Mouse (Mus musculus): ENCODE measurements around the gene Rragd. TPM values are rescaled to one million over a fixed set of nuclear protein-coding genes. Genes with fewer than 3 reads are reported as not detected.
"Not testable (repeated sequence)": the region's sequence is repeated elsewhere in the genome, so short reads cannot be mapped to it uniquely, and the experiment has no call there.

Gene Rragd
- polyA plus RNA-seq, 1 experiment = 2.5 TPM

DNA sequence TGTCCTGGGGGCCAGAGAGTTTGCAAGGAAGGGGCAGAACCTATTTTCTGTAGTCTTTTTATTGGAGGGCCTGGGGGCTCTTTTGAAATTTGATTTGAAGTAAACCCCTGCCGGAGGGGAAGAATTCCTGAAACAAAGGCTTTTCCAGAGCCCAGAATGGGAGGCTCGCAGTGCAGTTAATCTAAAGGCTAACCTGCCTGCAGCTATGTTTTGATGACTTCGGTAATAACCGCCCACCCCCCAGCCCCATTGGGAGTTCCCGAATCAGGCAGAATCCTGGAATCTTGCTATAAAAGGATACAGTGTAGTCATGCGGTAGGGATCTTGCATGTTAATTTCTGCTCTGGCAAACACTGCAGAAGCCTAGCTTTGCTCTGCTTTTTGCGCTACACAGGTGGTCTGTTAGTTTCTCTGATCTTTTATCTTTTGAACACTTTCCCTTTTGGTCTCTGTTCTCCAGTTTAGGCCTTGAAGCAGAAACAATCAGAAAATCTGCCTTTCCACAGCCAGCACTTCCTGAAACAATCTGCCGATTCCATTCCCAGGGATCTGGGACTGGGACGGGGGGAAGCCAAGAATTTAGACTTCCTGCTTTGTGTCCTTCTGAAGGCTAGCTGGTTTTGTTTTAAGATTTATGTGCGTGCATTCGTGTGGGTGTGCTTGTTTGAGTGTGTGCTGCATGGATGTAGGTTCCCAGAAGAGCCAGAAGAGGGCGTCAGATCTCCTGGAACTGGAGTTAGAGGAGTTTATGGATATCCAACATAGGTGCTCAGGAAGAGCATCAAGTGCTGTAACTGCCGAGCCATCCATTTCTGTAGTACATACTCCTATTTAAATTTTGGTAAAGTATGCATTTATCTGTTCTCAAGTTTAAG is 2.2 kb downstream of the Rragd start:
- H3K4me1 ChIP-seq (ENCODE audit: control insufficient read depth, insufficient read depth, low read length) = peaks cover 7% of the 10 kb centered on the region
- H3K27ac ChIP-seq (ENCODE audit: insufficient read depth, low read depth, low read length) = no peak overlapping the region
- no peak overlapping the region for H3K4me3 ChIP-seq (ENCODE audit: insufficient read depth, low read length)
- no peak for TF ChIP-seq POLR2A (IDR thresholded peaks at IDR 0.05; ENCODE audit: borderline replicate concordance, low read depth, low read length)
- no peak for TF ChIP-seq CTCF (IDR thresholded peaks at IDR 0.05; ENCODE audit: low read depth, low read length)

DNA sequence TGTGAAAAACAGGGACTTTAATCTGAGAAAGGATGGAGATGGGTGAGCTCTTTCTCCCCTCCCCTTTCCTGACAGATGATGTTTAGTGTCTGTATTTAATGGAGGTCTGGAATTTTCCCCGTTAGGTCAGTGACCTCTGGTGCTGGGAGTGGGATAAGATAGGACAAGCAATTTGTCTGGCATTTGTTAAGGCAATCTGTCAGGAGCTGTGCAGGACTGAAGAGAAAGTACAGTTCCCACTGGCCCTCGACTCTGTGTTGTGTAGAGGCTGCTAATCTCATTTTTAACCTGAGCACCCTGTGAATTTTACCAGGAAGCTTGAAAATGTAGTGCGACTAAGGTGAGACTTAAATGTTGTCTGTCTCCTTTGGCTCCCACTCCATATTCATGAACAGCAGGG is 2.8 kb downstream of the Rragd start:
- TF ChIP-seq CTCF (IDR thresholded peaks at IDR 0.05; ENCODE audit: low read depth, low read length) = no peak
- TF ChIP-seq POLR2A (IDR thresholded peaks at IDR 0.05; ENCODE audit: borderline replicate concordance, low read depth, low read length) = no peak
- Histone ChIP-seq H3K4me1 (ENCODE audit: control insufficient read depth, insufficient read depth, low read length) (peaks cover 7% of the 10 kb centered on the region), H3K27ac (ENCODE audit: insufficient read depth, low read depth, low read length) (no peak overlapping the region), H3K4me3 (ENCODE audit: insufficient read depth, low read length) (no peak overlapping the region)

DNA sequence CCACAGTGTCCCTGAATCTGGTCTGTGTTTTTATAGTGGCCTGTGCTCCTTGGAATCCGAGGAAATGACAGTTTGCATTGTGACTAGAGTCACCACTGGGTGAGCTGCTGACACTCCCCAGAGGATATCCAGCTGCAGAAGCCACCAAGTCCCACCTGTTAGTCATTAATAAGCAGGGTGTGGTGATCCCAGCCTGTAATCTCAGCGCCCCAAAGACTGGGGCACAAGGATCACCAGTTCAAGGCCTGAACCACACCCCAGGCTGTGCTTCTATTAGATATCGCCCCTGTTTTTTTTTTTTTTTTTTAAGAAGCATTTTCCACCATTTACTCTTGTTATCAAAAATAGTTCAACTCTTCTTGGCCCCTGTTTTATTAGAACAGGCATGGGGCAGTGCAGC is 4.2 kb downstream of the Rragd start:
- Histone ChIP-seq H3K4me1 (ENCODE audit: control insufficient read depth, insufficient read depth, low read length) (peaks cover 7% of the 10 kb centered on the region), H3K4me3 (ENCODE audit: insufficient read depth, low read length) (no peak overlapping the region), H3K27ac (ENCODE audit: insufficient read depth, low read depth, low read length) (no peak overlapping the region)
- TF ChIP-seq CTCF (IDR thresholded peaks at IDR 0.05; ENCODE audit: low read depth, low read length) (no peak), POLR2A (IDR thresholded peaks at IDR 0.05; ENCODE audit: borderline replicate concordance, low read depth, low read length) (no peak)

DNA sequence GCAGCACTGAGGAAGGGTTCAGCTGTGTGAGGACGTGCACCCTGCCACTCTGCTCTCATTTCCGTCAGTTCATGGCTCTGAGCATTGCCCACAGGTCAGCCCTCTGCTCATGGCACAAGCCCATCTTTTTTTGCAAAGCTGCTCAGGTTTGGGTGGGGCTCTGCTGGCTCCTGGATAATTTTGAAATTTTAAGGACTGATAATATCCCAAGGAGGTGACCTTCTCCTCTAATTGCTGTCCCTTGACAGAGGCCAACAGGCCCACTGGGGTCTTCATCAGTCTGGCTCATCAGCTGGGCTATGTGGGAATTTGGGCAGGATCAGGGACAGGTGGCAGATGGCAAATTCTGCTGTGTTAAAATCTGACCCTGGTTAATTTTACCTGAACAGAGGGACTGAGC is 6.5 kb downstream of the Rragd start:
- Histone ChIP-seq H3K4me1 (ENCODE audit: control insufficient read depth, insufficient read depth, low read length) (peaks cover 7% of the 10 kb centered on the region), H3K27ac (ENCODE audit: insufficient read depth, low read depth, low read length) (no peak overlapping the region), H3K4me3 (ENCODE audit: insufficient read depth, low read length) (no peak overlapping the region)
- no peak for TF ChIP-seq CTCF (IDR thresholded peaks at IDR 0.05; ENCODE audit: low read depth, low read length)
- no peak for TF ChIP-seq POLR2A (IDR thresholded peaks at IDR 0.05; ENCODE audit: borderline replicate concordance, low read depth, low read length)

DNA sequence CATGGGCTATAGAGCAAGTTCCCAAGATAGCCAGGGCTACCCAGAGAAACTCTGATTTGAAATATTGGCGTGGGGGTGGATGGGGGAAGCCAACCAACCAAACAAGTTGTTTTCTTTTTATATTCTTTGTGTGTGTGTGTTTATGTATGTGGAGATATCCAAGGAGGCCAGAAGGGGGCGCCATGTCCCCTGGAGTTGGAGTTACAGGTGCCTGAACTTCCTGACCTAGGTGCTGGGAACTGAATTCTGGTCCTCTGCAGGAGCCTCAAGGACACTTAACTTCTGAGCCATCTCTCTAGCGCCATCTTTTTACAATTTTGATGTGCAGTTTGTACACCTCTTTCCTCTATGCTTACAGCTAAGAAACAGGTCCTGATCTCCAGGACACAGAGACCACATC is 11.3 kb downstream of the Rragd start:
- no peaks in the 10 kb centered on the region for H3K4me1 ChIP-seq (ENCODE audit: control insufficient read depth, insufficient read depth, low read length)

DNA sequence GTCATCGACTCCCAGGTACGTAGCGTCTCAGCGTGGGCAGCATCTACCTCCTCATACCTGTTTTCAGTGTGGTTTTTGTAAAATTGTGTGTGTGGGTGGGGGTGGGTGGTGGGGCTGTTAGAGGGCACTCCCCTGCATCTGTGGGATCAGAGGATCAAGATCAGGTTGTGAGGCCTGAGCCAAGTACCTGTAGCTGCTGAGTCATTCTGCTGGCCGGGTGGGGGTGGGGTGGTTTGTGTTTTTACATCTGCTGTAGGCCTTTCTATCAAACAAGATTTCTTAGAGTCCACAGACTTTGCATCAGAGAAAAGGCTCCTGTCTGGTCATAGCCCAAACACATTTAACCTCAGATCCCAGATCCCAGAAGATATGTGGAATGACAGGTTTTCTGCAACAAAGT is 13.2 kb downstream of the Rragd start:
- no peak overlapping the region for H3K4me3 ChIP-seq (ENCODE audit: insufficient read depth, low read length)
- no peak overlapping the region for H3K27ac ChIP-seq (ENCODE audit: insufficient read depth, low read depth, low read length)
- TF ChIP-seq CTCF (IDR thresholded peaks at IDR 0.05; ENCODE audit: low read depth, low read length) (no peak), POLR2A (IDR thresholded peaks at IDR 0.05; ENCODE audit: borderline replicate concordance, low read depth, low read length) (no peak)
- no peaks in the 10 kb centered on the region for H3K4me1 ChIP-seq (ENCODE audit: control insufficient read depth, insufficient read depth, low read length)

More for the DNA sequence above, 11.3 kb downstream of the Rragd start:
- Histone ChIP-seq H3K4me3 (ENCODE audit: insufficient read depth, low read length) (no peak overlapping the region), H3K27ac (ENCODE audit: insufficient read depth, low read depth, low read length) (no peak overlapping the region)
- TF ChIP-seq CTCF (IDR thresholded peaks at IDR 0.05; ENCODE audit: low read depth, low read length) (0 out of 2 replicates have a peak, but pooled peaks have one; percentile 17), POLR2A (IDR thresholded peaks at IDR 0.05; ENCODE audit: borderline replicate concordance, low read depth, low read length) (no peak)

DNA sequence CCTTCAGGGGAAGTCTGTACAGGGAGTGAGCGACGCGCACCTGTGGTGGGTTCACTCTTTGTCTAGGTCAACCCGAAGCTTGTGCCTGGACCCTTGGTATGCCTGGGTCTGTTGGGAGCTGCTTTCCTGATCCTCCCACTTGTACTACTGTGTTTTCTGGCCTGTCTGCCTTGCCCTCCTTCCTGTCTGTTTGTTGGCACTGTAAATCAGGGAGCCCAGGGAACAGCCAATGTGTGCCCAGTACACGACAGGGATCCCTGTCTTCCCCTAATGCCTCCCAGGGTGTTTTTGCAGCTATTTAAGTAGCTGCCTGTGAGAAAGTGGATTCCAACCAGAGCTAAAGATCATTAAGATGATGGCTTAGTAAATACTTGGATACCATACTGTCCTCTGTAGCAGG is 14.7 kb downstream of the Rragd start:
- TF ChIP-seq CTCF (IDR thresholded peaks at IDR 0.05; ENCODE audit: low read depth, low read length) (no peak), POLR2A (IDR thresholded peaks at IDR 0.05; ENCODE audit: borderline replicate concordance, low read depth, low read length) (no peak)
- H3K4me3 ChIP-seq (ENCODE audit: insufficient read depth, low read length) = no peak overlapping the region
- H3K27ac ChIP-seq (ENCODE audit: insufficient read depth, low read depth, low read length) = no peak overlapping the region
- no peaks in the 10 kb centered on the region for H3K4me1 ChIP-seq (ENCODE audit: control insufficient read depth, insufficient read depth, low read length)

DNA sequence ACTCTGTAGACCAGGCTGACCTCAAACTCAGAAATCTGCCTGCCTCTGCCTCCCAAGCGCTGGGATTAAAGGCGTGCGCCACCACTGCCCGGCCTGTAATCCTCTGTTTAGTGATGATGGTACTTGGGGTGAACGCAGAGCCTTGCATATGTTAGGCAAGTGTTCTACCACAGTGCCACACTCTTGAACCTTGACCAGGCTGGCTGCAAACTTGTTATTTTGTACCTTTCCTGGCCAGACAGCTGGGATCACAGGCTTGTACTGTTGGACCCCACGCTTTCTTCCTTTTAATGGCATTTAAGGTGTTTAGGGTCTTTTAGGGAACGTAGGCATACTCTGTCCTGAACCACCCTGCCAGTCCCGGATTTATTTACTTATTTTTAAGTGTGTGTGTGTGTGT is 16.2 kb downstream of the Rragd start:
- H3K4me1 ChIP-seq (ENCODE audit: control insufficient read depth, insufficient read depth, low read length) = no peaks in the 10 kb centered on the region
- no peak for TF ChIP-seq CTCF (IDR thresholded peaks at IDR 0.05; ENCODE audit: low read depth, low read length)
- TF ChIP-seq POLR2A (IDR thresholded peaks at IDR 0.05; ENCODE audit: borderline replicate concordance, low read depth, low read length) = no peak
- H3K27ac ChIP-seq (ENCODE audit: insufficient read depth, low read depth, low read length) = no peak overlapping the region
- H3K4me3 ChIP-seq (ENCODE audit: insufficient read depth, low read length) = no peak overlapping the region

DNA sequence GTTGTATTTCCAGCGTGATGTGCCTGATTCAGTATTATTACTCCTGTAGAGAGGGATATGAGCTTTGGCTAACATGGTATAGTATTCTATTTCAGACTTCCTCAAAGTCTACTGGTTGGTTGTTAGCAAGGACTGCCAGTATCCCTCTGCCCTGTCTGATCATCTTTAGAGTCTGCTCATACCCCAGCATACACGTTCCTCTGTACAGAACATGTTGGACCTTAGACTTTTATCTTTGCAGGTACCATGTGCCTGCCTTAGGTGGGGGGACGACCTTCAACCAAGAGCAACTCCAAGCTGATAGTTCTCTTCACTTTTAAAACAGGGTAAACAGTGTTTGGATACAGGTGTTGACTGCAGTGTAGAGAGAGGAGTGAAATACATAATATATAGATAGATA is 19.2 kb downstream of the Rragd start:
- Histone ChIP-seq H3K27ac (ENCODE audit: insufficient read depth, low read depth, low read length) (no peak overlapping the region), H3K4me1 (ENCODE audit: control insufficient read depth, insufficient read depth, low read length) (no peaks in the 10 kb centered on the region), H3K4me3 (ENCODE audit: insufficient read depth, low read length) (no peak overlapping the region)
- TF ChIP-seq POLR2A (IDR thresholded peaks at IDR 0.05; ENCODE audit: borderline replicate concordance, low read depth, low read length) (no peak), CTCF (IDR thresholded peaks at IDR 0.05; ENCODE audit: low read depth, low read length) (no peak)

DNA sequence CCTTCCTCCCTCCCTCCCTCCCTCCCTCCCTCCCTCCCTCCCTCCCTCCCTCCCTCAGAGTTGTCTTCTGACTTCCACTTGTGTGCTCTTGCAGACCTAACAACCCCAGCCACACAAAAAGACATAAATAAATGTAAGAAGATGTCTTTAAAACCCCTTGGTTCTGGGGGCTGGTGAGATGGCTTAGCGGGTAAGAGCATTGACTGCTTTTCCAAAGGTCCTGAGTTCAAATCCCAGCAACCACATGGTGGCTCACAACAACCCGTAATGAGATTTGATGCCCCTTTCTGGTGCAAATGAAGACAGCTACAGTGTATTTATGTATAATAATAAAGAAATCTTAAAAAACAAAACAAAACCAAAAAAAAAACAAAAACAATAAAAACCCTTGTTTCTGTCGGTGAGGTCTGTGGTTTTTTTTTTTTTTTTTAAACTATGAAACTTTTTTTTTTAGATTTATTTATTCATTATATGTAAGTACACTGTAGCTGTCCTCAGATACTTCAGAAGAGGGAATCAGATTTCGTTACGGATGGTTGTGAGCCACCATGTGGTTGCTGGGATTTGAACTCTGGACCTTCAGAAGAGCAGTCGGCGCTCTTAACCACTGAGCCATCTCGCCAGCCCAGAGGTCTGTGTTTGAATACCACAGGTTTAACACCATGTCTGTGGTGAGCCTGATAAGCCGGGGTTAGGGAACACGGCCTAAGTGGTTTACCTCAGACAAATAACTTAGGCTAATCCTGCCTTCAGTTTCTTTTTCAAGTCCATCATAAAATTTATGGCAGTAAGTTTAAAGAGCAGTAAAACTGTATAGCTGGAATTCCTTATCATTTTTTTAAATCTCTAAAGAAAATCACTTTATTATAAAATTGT is 23.0 kb downstream of the Rragd start:
- not testable (repeated sequence) for H3K4me1 ChIP-seq (ENCODE audit: control insufficient read depth, insufficient read depth, low read length); H3K4me3 ChIP-seq (ENCODE audit: insufficient read depth, low read length); H3K27ac ChIP-seq (ENCODE audit: insufficient read depth, low read depth, low read length)
